Mouse (Mus musculus): ENCODE results near the gene Olfr1290.

Olfr1290 gene

DNA sequence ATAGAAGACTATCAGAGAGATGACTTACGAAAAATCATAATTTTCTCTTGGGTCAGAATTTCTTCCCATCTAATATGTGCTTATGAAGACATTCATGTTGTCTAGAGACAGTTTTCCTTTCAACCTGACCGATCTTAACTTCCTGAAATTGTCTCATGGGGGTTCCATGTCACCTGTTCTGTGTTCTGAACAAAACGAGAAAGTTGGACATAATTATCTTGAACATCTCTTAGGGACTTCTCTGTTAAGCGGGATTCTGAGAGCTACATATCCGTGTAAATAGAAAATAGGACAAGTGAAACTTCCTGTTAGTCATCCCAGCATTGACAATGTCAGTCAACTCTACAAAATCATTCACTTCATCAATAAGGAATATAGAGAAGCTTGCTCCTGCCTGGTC is at the start of gene Olfr1290:
TSS of gene Olfr1290 (minus strand) at position 101 of the 400 bp plus-strand sequence.
- DNase-seq, result no peak

DNA sequence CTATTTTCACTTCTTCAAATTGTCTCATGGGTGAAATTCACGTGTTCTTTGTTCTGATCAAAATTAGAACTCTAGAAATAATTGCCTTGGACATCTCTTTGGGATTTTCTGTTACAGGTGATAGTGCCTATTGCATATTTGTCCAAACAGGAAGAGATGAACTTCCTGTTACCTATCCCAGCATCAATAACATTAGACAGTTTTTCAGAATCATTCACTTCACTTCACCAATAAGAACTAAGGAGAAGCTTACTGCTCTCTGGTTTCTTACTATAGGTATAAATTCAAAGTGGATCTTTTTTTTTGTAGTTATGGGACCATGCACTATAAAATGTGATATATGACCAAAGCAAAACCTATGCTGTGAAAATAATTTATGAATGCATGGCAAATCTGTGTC is 46.6 kb upstream of the Olfr1290 start, which contains the start of gene Olfr1294:
TSS of gene Olfr1294 (minus strand) at position 101 of the 400 bp plus-strand sequence.
- DNase-seq, result no peak

GRCm38 (mm10) chr2:111524903-111525302 is 31.3 kb upstream of the Olfr1290 start, which contains the start of gene Olfr1293-ps:
Gene Olfr1293-ps, plus strand, starts transcription at chr2:111525203.
- DNase-seq, result no peak

DNA sequence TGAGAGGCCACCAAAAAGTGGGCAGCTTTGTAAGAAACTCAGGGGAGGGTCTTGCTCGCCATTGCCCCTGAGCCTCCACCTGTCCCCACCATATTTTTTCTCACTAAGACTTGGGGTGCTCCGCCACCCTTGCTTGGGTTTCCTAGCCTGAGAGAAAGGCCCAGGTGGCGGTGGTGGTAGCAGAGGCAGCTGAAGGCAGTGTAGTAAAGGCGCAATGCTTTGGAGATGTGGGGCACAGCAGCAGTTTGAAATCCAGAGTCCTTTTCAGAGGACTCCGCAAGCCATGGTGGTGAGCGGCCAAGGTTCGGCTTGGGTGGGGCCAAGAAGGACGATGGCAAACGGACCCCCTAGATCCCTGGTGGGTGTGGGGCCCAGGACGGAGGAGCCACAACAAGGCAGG is 23.8 kb upstream of the Olfr1290 start:
- DNase-seq, result no peak

DNA sequence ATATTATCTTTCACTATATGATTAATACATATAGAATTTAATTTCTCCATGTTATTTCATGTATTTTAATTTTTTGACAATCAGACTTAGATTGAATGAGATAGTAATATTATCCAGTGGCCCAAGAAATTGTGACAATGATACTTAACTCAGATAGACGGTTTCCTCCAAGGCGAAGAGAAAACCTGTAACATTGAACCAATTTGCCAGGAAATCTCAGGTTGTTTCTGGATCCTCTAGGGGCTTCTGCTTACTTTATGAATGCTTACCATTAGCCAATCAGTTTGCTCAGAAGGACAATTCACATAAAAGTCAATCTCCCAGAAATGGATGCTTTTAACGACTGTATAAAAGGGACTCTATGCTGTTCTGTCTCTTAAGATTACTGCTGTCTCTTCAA is 3.3 kb upstream of the Olfr1290 start, which contains the start of gene Olfr1291-ps1:
TSS of gene Olfr1291-ps1 (plus strand) at position 301 of the 400 bp plus-strand sequence.
- DNase-seq, result no peak

DNA sequence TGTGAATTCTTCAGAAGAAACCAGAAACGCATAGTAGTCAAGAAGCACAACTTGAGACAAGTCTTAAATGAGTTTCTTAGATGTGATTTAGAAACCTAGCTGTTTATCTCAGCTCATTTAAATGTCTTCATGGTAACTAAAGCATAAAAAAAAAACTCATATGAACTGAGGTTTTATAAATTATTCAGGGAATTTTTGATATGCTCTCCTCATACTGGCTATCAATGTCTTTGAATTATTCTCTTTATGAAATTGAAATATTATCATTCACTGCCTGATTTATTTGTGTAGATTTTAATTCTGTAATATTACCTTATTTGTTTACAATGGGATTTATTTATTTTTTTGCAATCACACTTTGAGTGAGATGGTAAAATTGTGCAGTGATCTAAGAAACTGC is 13.1 kb downstream of the Olfr1290 start, which contains the start of gene Olfr1289:
TSS of gene Olfr1289 (plus strand) at position 301 of the 400 bp plus-strand sequence.
- DNase-seq, result no peak

GRCm38 (mm10) chr2:111473801-111474200 is 19.8 kb downstream of the Olfr1290 start, which contains the start of gene Olfr1288:
Gene Olfr1288, plus strand, starts transcription at chr2:111474101.
- no peak for DNase-seq

DNA sequence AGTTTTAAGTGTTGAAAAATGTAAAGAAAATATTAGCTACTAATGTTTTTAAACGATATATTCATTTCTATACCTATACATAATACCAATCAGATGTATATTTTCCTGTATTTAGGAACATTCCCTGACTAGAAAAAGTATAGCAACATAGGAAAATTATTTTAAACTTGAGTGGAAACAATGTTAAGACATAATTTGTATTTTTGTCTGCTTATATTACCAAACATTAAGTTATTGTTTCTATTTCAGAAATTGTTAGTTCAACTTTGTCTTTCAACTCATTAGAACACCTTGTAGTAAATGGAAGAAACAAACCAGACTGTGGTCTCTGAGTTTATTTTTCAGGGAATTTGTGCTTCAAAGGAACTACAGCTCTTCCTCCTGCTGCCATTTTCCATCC is 44.8 kb downstream of the Olfr1290 start, which contains the start of gene Olfr1287:
TSS of gene Olfr1287 (plus strand) at position 301 of the 400 bp plus-strand sequence.
- no peak for DNase-seq
